24 mouse cellular contexts compared by ENCODE assay signal in genomic region chr2:117143106-117143505, GRCm38 (mm10).
"Had no signal": no experiment of that assay in that cellular context is flagged by ENCODE, and none has a peak within 500 bp of the region (broad histone marks: within the 10 kb centered on the region; RNA-seq: fewer than 3 reads in every experiment).

No protein-coding gene starts in this region.

- ATAC-seq: hindbrain, embryonic 16.5 days; inflammation-experienced regulatory T-cells, adult 6 months; intestine, embryonic 15.5 days; intestine, postnatal 0 days had no signal

- H3K27me3 ChIP-seq: heart, embryonic 12.5 days; hindbrain, embryonic 12.5 days; intestine, embryonic 15.5 days; limb, embryonic 12.5 days; liver, embryonic 13.5 days had no signal

- DNase-seq: gastrocnemius, adult 2 months; gastrocnemius, postnatal 10 days; gastrocnemius, postnatal 25 days; heart, postnatal 10 days; heart, postnatal 4 days; kidney, adult 18-20 months; kidney, adult 8-10 months; kidney, postnatal 10 days; kidney, postnatal 25 days; kidney, postnatal 4 days; liver, embryonic 13.5 days had no signal

- H3K36me3 ChIP-seq: heart, embryonic 10.5 days; heart, embryonic 12.5 days; hindbrain, embryonic 10.5 days; hindbrain, embryonic 12.5 days; intestine, embryonic 15.5 days; limb, embryonic 10.5 days; limb, embryonic 12.5 days; liver, embryonic 13.5 days had no signal

- H3K4me3 ChIP-seq: gastrocnemius, adult 2 months; heart, embryonic 10.5 days; heart, embryonic 12.5 days; hindbrain, embryonic 10.5 days; hindbrain, embryonic 12.5 days; intestine, embryonic 15.5 days; layer of hippocampus, adult 2 months; left cerebral cortex, adult 2 months; limb, embryonic 10.5 days; limb, embryonic 12.5 days; liver, embryonic 13.5 days had no signal

- H3K27ac ChIP-seq: gastrocnemius, adult 2 months; heart, embryonic 10.5 days; hindbrain, embryonic 10.5 days; hindbrain, embryonic 12.5 days; hindbrain, embryonic 14.5 days; intestine, embryonic 15.5 days; layer of hippocampus, adult 2 months; left cerebral cortex, adult 2 months; limb, embryonic 10.5 days; limb, embryonic 12.5 days; liver, embryonic 13.5 days had no signal

- H3K9ac ChIP-seq: heart, embryonic 12.5 days; hindbrain, embryonic 12.5 days; hindbrain, embryonic 14.5 days; intestine, embryonic 15.5 days; limb, embryonic 12.5 days; liver, embryonic 13.5 days had no signal

- H3K4me1 ChIP-seq: hindbrain, embryonic 12.5 days; intestine, embryonic 15.5 days; limb, embryonic 10.5 days; limb, embryonic 12.5 days had no signal
